Mouse (Mus musculus) forebrain, embryonic 13.5 days (tissue): ENCODE measurements around the gene Agbl2. TPM values are rescaled to one million over a fixed set of nuclear protein-coding genes. Genes with fewer than 3 reads are reported as not detected.

Experiments used
- ATAC-seq: fragments of 200-750 bp; cut with Nextera tagmentation; 2 replicates; pipeline ENCODE4 v1.8.0; 2017
- H3K27ac ChIP-seq: fragments of 300-500 bp; sonication (generic); 2 replicates; pipeline ENCODE4 v1.5.1; 2015; ENCODE audit warnings: inconsistent platforms, mild to moderate bottlenecking, moderate library complexity
- H3K27me3 ChIP-seq: fragments of 300-500 bp; sonication (generic); 2 replicates; pipeline ENCODE4 v1.6.1; 2015; ENCODE audit warnings: mild to moderate bottlenecking, inconsistent platforms
- H3K36me3 ChIP-seq: fragments of 300-500 bp; sonication (generic); 2 replicates; pipeline ENCODE4 v1.6.1; 2015; ENCODE audit warnings: mild to moderate bottlenecking, inconsistent platforms; ENCODE audit not compliant: poor library complexity, severe bottlenecking
- H3K4me1 ChIP-seq: fragments of 300-500 bp; sonication (generic); 2 replicates; pipeline ENCODE4 v1.6.1; 2015; ENCODE audit warnings: inconsistent platforms
- H3K4me2 ChIP-seq: fragments of 300-500 bp; sonication (generic); 2 replicates; pipeline ENCODE4 v1.6.1; 2015; ENCODE audit warnings: inconsistent platforms, mild to moderate bottlenecking, moderate library complexity
- H3K4me3 ChIP-seq: fragments of 300-500 bp; sonication (generic); 2 replicates; pipeline ENCODE4 v1.5.1; 2015; ENCODE audit warnings: mild to moderate bottlenecking, inconsistent platforms
- H3K9ac ChIP-seq: fragments of 300-500 bp; sonication (generic); 2 replicates; pipeline ENCODE4 v1.6.1; 2015; ENCODE audit warnings: mild to moderate bottlenecking, inconsistent platforms
- H3K9me3 ChIP-seq: fragments of 300-500 bp; sonication (generic); replicated peaks from 2 replicates; pipeline ENCODE4 v1.6.1; 2016; ENCODE audit warnings: inconsistent platforms
- WGBS: fragments of 180-500 bp; shearing (Covaris S2); methylation state at CpG from one replicate; pipeline ENCODE4 v1.1.7; 2015; 5-methylcytosine and 5-hydroxymethylcytosine counted together
- polyA plus RNA-seq: library from polyadenylated mRNA; unstranded; fragments of >200 nt; fragmentation: Nextera tagmentation; extraction: Ambion mirVana; gene quantifications from 2 replicates; pipeline ENCODE4 v1.2.1, GENCODE M21; 2015

The Agbl2 gene
- polyA plus RNA-seq, 1 experiment from 2014 or later, result 0.21 TPM

GRCm38 (mm10) chr2:90753565-90753964, 29.0 kb upstream of the Agbl2 start:
- peaks cover 12% of the 10 kb centered on the region for H3K4me1 ChIP-seq
- WGBS, result 96% methylated on average over 2 of the region's 2 CpGs
- no peak overlapping the region for H3K4me2 ChIP-seq
- no peak overlapping the region for H3K9ac ChIP-seq
- H3K36me3 ChIP-seq, result peaks cover 82% of the 10 kb centered on the region
- no peak for ATAC-seq
- H3K4me3 ChIP-seq, result no peak overlapping the region
- H3K27ac ChIP-seq, result no peak overlapping the region
- no peaks in the 10 kb centered on the region for H3K9me3 ChIP-seq
- H3K27me3 ChIP-seq, result no peaks in the 10 kb centered on the region

GRCm38 (mm10) chr2:90754188-90754587, 28.3 kb upstream of the Agbl2 start:
- Histone ChIP-seq H3K27me3 (no peaks in the 10 kb centered on the region), H3K36me3 (peaks cover 82% of the 10 kb centered on the region), H3K4me3 (no peak overlapping the region), H3K9ac (no peak overlapping the region), H3K4me2 (no peak overlapping the region), H3K9me3 (no peaks in the 10 kb centered on the region), H3K4me1 (peaks cover 6% of the 10 kb centered on the region), H3K27ac (no peak overlapping the region)
- WGBS, result 96% methylated on average over 3 of the region's 3 CpGs
- no peak for ATAC-seq

- H3K9ac ChIP-seq, result no peak overlapping the region
- peaks cover 91% of the 10 kb centered on the region for H3K36me3 ChIP-seq
- no peaks in the 10 kb centered on the region for H3K9me3 ChIP-seq
- no peak for ATAC-seq
- no peak overlapping the region for H3K27ac ChIP-seq
- 93% methylated on average over 3 of the region's 3 CpGs for WGBS
- no peak overlapping the region for H3K4me2 ChIP-seq
- H3K4me3 ChIP-seq, result no peak overlapping the region
- no peaks in the 10 kb centered on the region for H3K4me1 ChIP-seq
- H3K27me3 ChIP-seq, result no peaks in the 10 kb centered on the region
These were observed 17.4 kb upstream of the Agbl2 start for GRCm38 (mm10) chr2:90765123-90765522.

DNA sequence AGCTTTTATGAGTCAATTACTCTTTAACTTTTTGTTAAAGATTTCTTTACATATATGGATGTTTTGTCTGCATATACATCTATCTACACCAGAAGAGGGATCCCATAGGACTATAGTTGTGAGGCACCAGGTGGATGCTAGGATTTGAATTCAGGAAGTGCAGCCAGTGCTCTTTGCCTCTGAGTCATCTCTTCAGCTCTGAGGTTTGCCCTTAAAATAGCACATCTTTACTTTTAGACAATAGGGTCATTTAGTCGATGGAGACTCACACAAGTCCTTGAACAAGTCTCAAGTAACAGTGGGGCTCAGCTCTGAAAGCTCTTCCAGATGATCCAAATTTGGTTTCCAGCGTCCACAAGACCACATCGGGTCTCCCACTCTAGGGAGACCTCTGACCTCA, 1.2 kb upstream of the Agbl2 start:
- Histone ChIP-seq H3K4me1 (peaks cover 11% of the 10 kb centered on the region), H3K27ac (no peak overlapping the region), H3K4me3 (no peak overlapping the region), H3K36me3 (peaks cover 49% of the 10 kb centered on the region), H3K9ac (no peak overlapping the region), H3K27me3 (peaks cover 15% of the 10 kb centered on the region; the same call in 1 of the 2 replicates), H3K9me3 (no peaks in the 10 kb centered on the region), H3K4me2 (no peak overlapping the region)
- WGBS, result 56% methylated on average over 3 of the region's 3 CpGs
- no peak for ATAC-seq

- WGBS, result 39% methylated on average over 2 of the region's 2 CpGs
These were observed 589 bp upstream of the Agbl2 start for GRCm38 (mm10) chr2:90781938-90782337.

DNA sequence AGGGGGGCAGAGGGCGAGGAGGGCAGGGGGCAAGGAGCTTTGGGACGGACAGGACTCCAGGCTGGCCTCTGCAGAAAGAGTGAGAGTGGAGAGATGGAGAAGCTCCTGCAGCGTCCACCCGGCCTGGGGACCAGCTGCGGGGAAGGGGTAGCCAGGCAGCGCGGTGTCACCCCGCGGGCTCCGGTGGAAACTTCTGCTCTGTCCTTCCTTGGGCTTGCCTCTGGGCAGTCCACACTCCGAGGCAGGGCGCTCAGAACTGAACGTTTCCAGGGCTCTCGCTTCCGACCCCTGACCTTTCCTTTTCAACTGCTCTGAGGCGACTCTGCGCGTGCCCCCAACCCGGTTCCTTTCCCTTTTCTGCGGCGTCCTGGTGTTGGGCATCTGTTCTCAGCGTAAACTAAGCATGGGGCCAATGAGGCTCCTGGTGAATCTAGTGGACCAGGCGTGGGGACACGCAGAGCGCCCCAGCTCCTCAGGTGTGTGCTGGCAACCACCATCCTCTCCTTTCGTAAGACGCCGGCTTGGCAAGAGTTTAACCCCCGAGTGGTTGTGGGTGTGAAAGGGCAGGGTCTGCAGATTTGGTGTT, 467 bp downstream of the Agbl2 start:
- ATAC-seq, result peak; percentile 69
- H3K27ac ChIP-seq, result no peak overlapping the region
- peak overlapping the region; percentile 33 for H3K4me3 ChIP-seq
- peaks cover 11% of the 10 kb centered on the region for H3K4me1 ChIP-seq
- H3K9ac ChIP-seq, result peak overlapping the region; percentile 56
- peak overlapping the region; percentile 63 for H3K4me2 ChIP-seq
- peaks cover 15% of the 10 kb centered on the region; the same call in 1 of the 2 replicates for H3K27me3 ChIP-seq
- peaks cover 33% of the 10 kb centered on the region for H3K36me3 ChIP-seq
- 4% methylated on average over 29 of the region's 29 CpGs for WGBS
- no peaks in the 10 kb centered on the region for H3K9me3 ChIP-seq

More at GRCm38 (mm10) chr2:90781938-90782337, 589 bp upstream of the Agbl2 start:
- Histone ChIP-seq H3K9me3 (no peaks in the 10 kb centered on the region), H3K4me3 (no peak overlapping the region), H3K4me1 (peaks cover 11% of the 10 kb centered on the region), H3K36me3 (peaks cover 43% of the 10 kb centered on the region), H3K9ac (no peak overlapping the region), H3K4me2 (no peak overlapping the region), H3K27ac (no peak overlapping the region), H3K27me3 (peaks cover 15% of the 10 kb centered on the region; the same call in 1 of the 2 replicates)
- ATAC-seq, result no peak

- Histone ChIP-seq H3K9ac (no peak overlapping the region), H3K4me1 (peaks cover 2% of the 10 kb centered on the region), H3K27ac (no peak overlapping the region), H3K9me3 (no peaks in the 10 kb centered on the region), H3K4me3 (no peak overlapping the region), H3K4me2 (no peak overlapping the region), H3K27me3 (peaks cover 11% of the 10 kb centered on the region; the same call in 1 of the 2 replicates), H3K36me3 (no peaks in the 10 kb centered on the region)
- 81% methylated on average over 2 of the region's 2 CpGs for WGBS
- ATAC-seq, result no peak
These were observed 5.6 kb downstream of the Agbl2 start for GRCm38 (mm10) chr2:90788126-90788525.

- H3K36me3 ChIP-seq, result no peaks in the 10 kb centered on the region
- H3K27ac ChIP-seq, result no peak overlapping the region
- no peak overlapping the region for H3K9ac ChIP-seq
- H3K4me3 ChIP-seq, result no peak overlapping the region
- no peak overlapping the region for H3K4me2 ChIP-seq
- 83% methylated on average over 6 of the region's 6 CpGs for WGBS
- H3K27me3 ChIP-seq, result no peaks in the 10 kb centered on the region
- no peaks in the 10 kb centered on the region for H3K4me1 ChIP-seq
- H3K9me3 ChIP-seq, result no peaks in the 10 kb centered on the region
- ATAC-seq, result no peak
These were observed 26.0 kb downstream of the Agbl2 start for GRCm38 (mm10) chr2:90808241-90809126.

GRCm38 (mm10) chr2:90810751-90811150, 28.2 kb downstream of the Agbl2 start:
- 86% methylated on average over 8 of the region's 8 CpGs for WGBS
- Histone ChIP-seq H3K4me1 (no peaks in the 10 kb centered on the region), H3K9ac (no peak overlapping the region), H3K9me3 (no peaks in the 10 kb centered on the region), H3K27ac (no peak overlapping the region), H3K4me3 (no peak overlapping the region), H3K36me3 (no peaks in the 10 kb centered on the region), H3K27me3 (no peaks in the 10 kb centered on the region), H3K4me2 (no peak overlapping the region)
- ATAC-seq, result no peak

- ATAC-seq, result no peak
- Histone ChIP-seq H3K9me3 (no peaks in the 10 kb centered on the region), H3K9ac (no peak overlapping the region), H3K27ac (no peak overlapping the region), H3K4me2 (no peak overlapping the region), H3K4me1 (no peaks in the 10 kb centered on the region), H3K27me3 (no peaks in the 10 kb centered on the region), H3K36me3 (no peaks in the 10 kb centered on the region), H3K4me3 (no peak overlapping the region)
- WGBS, result 83% methylated on average over 2 of the region's 2 CpGs
These were observed 32.7 kb downstream of the Agbl2 start for GRCm38 (mm10) chr2:90815266-90815665.

DNA sequence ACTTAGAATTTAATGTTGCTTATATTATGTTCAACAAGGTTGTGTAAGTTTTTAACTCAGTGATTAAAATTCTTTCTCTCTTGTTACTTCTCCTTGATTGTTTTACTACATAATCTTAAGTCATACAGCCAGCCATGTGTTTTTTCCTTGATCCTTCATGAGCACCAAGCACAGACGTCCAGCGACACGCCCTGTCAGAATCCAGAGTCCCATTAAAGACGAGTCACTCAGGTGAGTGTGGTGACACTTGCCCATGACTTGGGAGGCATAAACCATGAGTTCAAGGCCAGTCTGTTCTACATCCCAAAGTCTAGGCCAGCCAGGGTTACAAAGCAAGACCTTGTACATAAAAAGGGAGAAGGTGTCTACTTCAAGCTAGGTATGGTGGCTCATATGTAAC, 33.6 kb downstream of the Agbl2 start:
- Histone ChIP-seq H3K27me3 (no peaks in the 10 kb centered on the region), H3K4me3 (no peak overlapping the region), H3K27ac (no peak overlapping the region), H3K9ac (no peak overlapping the region), H3K9me3 (no peaks in the 10 kb centered on the region), H3K4me2 (no peak overlapping the region), H3K4me1 (no peaks in the 10 kb centered on the region), H3K36me3 (no peaks in the 10 kb centered on the region)
- WGBS, result 90% methylated on average over 4 of the region's 4 CpGs
- ATAC-seq, result no peak

GRCm38 (mm10) chr2:90818710-90819109, 36.2 kb downstream of the Agbl2 start:
- Histone ChIP-seq H3K9ac (no peak overlapping the region), H3K36me3 (no peaks in the 10 kb centered on the region), H3K4me3 (no peak overlapping the region), H3K4me1 (no peaks in the 10 kb centered on the region), H3K27me3 (no peaks in the 10 kb centered on the region), H3K9me3 (no peaks in the 10 kb centered on the region), H3K27ac (no peak overlapping the region), H3K4me2 (no peak overlapping the region)
- no peak for ATAC-seq
- WGBS, result 92% methylated on average over 3 of the region's 3 CpGs
